Mouse (Mus musculus) C2C12 (cell line): ENCODE data around the gene Hck.

Source experiments
- CTCF ChIP-seq: IDR thresholded peaks from one replicate; pipeline ENCODE4 v1.5.1; 2011; ENCODE audit not compliant: control insufficient read depth, insufficient read depth, insufficient read length
- MAX ChIP-seq: IDR thresholded peaks from one replicate; pipeline ENCODE4 v1.6.1; 2011; ENCODE audit warnings: mild to moderate bottlenecking, control low read depth
- MYOD1 ChIP-seq: IDR thresholded peaks from one replicate; pipeline ENCODE4 v1.6.1; 2011; ENCODE audit warnings: low read depth; ENCODE audit not compliant: control insufficient read depth, insufficient read length
- MYOG ChIP-seq: IDR thresholded peaks from one replicate; pipeline ENCODE4 v1.6.1; 2011; ENCODE audit not compliant: control insufficient read depth, insufficient read length; ENCODE audit errors: extremely low read depth

GRCm38 (mm10) chr2:153177188-153177587 is 68.9 kb downstream of the Hck start:
- TF ChIP-seq CTCF: no peak
- TF ChIP-seq MYOD1: no peak
- TF ChIP-seq MYOG: no peak
- TF ChIP-seq MAX: no peak
